Mouse (Mus musculus) megakaryocyte, embryonic 14.5 days (primary cell): ENCODE results near the gene Afdn.

Experiments
- FLI1 ChIP-seq: IDR thresholded peaks from 2 replicates; pipeline ENCODE4 v1.6.1; 2012; ENCODE audit warnings: low read length, inconsistent platforms, mixed read lengths
- GATA1 ChIP-seq: IDR thresholded peaks from 3 replicates; pipeline ENCODE4 v1.6.1; 2012; ENCODE audit warnings: mixed read lengths, low read length, inconsistent platforms, borderline replicate concordance

- TF ChIP-seq FLI1 (no peak), GATA1 (no peak)
Measured at GRCm38 (mm10) chr17:13907082-13907481, 146.7 kb downstream of the Afdn start.
